Mouse (Mus musculus) neural tube, embryonic 13.5 days (tissue): Measurements from ENCODE around the gene BC030500. TPM values are rescaled to one million over a fixed set of nuclear protein-coding genes. Genes with fewer than 3 reads are reported as not detected.
A peak's percentile ranks its signal among the peaks of the same experiment; 100 is the strongest.

Experiments
- ATAC-seq: fragments of 200-750 bp; cut with Nextera tagmentation; 2 replicates; pipeline ENCODE4 v1.8.0; 2017; ENCODE audit warnings: low read depth, mild to moderate bottlenecking, moderate TSS enrichment, moderate library complexity
- H3K27ac ChIP-seq: fragments of 300-500 bp; sonication (generic); replicated peaks from 2 replicates; pipeline ENCODE4 v1.5.1; 2015; ENCODE audit warnings: moderate library complexity, mild to moderate bottlenecking, inconsistent platforms
- H3K27me3 ChIP-seq: fragments of 300-500 bp; sonication (generic); 2 replicates; pipeline ENCODE4 v1.6.1; 2015; ENCODE audit warnings: mild to moderate bottlenecking, inconsistent platforms
- H3K36me3 ChIP-seq: fragments of 300-500 bp; sonication (generic); 2 replicates; pipeline ENCODE4 v1.6.1; 2015; ENCODE audit warnings: mild to moderate bottlenecking, inconsistent platforms
- H3K4me1 ChIP-seq: fragments of 300-500 bp; sonication (generic); replicated peaks from 2 replicates; pipeline ENCODE4 v1.6.1; 2015; ENCODE audit warnings: inconsistent platforms
- H3K4me2 ChIP-seq: fragments of 300-500 bp; sonication (generic); 2 replicates; pipeline ENCODE4 v1.6.1; 2015; ENCODE audit warnings: inconsistent platforms, mild to moderate bottlenecking, moderate library complexity
- H3K4me3 ChIP-seq: fragments of 300-500 bp; sonication (generic); 2 replicates; pipeline ENCODE4 v1.5.1; 2015; ENCODE audit warnings: mild to moderate bottlenecking, inconsistent platforms
- H3K9ac ChIP-seq: fragments of 300-500 bp; sonication (generic); 2 replicates; pipeline ENCODE4 v1.6.1; 2015; ENCODE audit warnings: moderate library complexity, mild to moderate bottlenecking, inconsistent platforms
- H3K9me3 ChIP-seq: fragments of 300-500 bp; sonication (generic); 2 replicates; pipeline ENCODE4 v1.6.1; 2016; ENCODE audit warnings: inconsistent platforms
- whole genome bisulfite sequencing: fragments of 180-500 bp; shearing (Covaris S2); methylation state at CpG from one replicate; pipeline ENCODE4 v1.1.7; 2015; 5-methylcytosine and 5-hydroxymethylcytosine counted together
- polyA plus RNA-seq: library from polyadenylated mRNA; unstranded; fragments of >200 nt; fragmentation: Nextera tagmentation; extraction: Ambion mirVana; gene quantifications from 2 replicates; pipeline ENCODE4 v1.2.1, GENCODE M21; 2015

The BC030500 gene
- polyA plus RNA-seq: 7.6 and 10.7 TPM in 2 replicates

GRCm38 (mm10) chr8:58911677-58912076 lies at the start of gene BC030500:
Gene BC030500 (plus strand): TSS chr8:58911755.
- Histone ChIP-seq H3K4me3 (peak within 1 kb of the TSS; percentile 64), H3K9me3 (no peaks in the 10 kb centered on the region), H3K27me3 (peaks cover 8% of the 10 kb centered on the region), H3K9ac (peak within 1 kb of the TSS; percentile 77), H3K36me3 (no peaks in the 10 kb centered on the region), H3K4me2 (peak within 1 kb of the TSS; percentile 81), H3K27ac (peak within 1 kb of the TSS; percentile 73), H3K4me1 (peaks cover 17% of the 10 kb centered on the region)
- 6% methylated on average over 14 of the region's 14 CpGs for WGBS
- ATAC-seq: no peak

- ATAC-seq: no peak; the same call in 1 of the 2 replicates
- 8% methylated on average over 1 of the region's 1 CpGs for WGBS
Measured at GRCm38 (mm10) chr8:58886405-58886804, 25.1 kb upstream of the BC030500 start.

DNA sequence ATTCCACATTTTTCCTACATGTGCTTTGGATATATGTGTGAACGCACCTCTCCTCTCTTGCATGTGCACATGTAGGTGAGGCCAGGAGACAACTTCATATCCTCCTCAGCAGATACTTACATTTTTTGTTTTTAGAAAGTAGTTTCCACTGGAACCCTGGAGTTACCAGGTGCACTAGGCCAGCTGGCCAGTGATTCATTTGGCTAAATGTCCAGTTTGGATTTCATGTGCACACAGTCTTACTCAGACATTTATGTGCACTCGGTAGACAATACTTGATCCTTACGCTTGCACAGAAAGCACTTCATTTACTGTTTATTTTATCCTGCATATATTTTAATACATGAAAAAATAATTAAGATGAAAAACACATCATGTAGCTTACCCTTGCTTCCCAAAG lies 21.0 kb upstream of the BC030500 start:
- H3K36me3 ChIP-seq: no peaks in the 10 kb centered on the region
- no peak for ATAC-seq
- 93% methylated on average over 3 of the region's 3 CpGs for WGBS
- H3K27me3 ChIP-seq: no peaks in the 10 kb centered on the region
- no peak overlapping the region for H3K4me3 ChIP-seq
- H3K9me3 ChIP-seq: no peaks in the 10 kb centered on the region
- H3K9ac ChIP-seq: no peak overlapping the region
- H3K4me2 ChIP-seq: no peak overlapping the region
- H3K4me1 ChIP-seq: no peaks in the 10 kb centered on the region
- no peak overlapping the region for H3K27ac ChIP-seq

More at GRCm38 (mm10) chr8:58886405-58886804, 25.1 kb upstream of the BC030500 start:
- H3K9me3 ChIP-seq: no peaks in the 10 kb centered on the region
- H3K9ac ChIP-seq: no peak overlapping the region
- H3K27me3 ChIP-seq: no peaks in the 10 kb centered on the region
- no peaks in the 10 kb centered on the region for H3K36me3 ChIP-seq
- H3K4me1 ChIP-seq: no peaks in the 10 kb centered on the region
- no peak overlapping the region for H3K27ac ChIP-seq
- no peak overlapping the region for H3K4me2 ChIP-seq
- no peak overlapping the region for H3K4me3 ChIP-seq

- no peak for ATAC-seq
- no peak overlapping the region for H3K4me3 ChIP-seq
- no peaks in the 10 kb centered on the region for H3K9me3 ChIP-seq
- H3K27me3 ChIP-seq: no peaks in the 10 kb centered on the region
- H3K27ac ChIP-seq: no peak overlapping the region
- no peak overlapping the region for H3K4me2 ChIP-seq
- 75% methylated on average over 6 of the region's 6 CpGs for WGBS
- no peaks in the 10 kb centered on the region for H3K4me1 ChIP-seq
- no peaks in the 10 kb centered on the region for H3K36me3 ChIP-seq
- H3K9ac ChIP-seq: no peak overlapping the region
Measured at GRCm38 (mm10) chr8:58895960-58896359, 15.6 kb upstream of the BC030500 start.

DNA sequence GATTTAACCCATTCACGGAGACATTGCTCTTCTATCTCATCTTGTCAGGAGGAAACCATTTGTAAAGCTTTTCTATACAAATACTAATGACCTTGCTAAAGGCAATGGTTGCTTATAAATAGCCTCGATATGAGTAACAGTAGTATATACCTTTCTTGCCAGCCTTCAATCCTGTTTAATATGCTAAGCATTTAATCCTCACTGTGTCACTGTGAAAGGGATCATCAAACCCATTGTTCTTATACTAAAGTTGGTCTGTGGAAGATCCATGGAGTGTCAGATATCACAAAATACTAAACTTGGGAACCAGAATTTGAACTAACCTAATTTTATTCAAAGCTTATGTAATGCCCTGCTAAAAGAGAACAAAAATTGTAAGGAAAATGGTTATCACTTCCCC lies 7.1 kb upstream of the BC030500 start:
- no peak overlapping the region for H3K9ac ChIP-seq
- no peak overlapping the region for H3K27ac ChIP-seq
- no peaks in the 10 kb centered on the region for H3K27me3 ChIP-seq
- 40% methylated on average over 2 of the region's 2 CpGs for WGBS
- no peak overlapping the region for H3K4me3 ChIP-seq
- no peaks in the 10 kb centered on the region for H3K4me1 ChIP-seq
- H3K4me2 ChIP-seq: no peak overlapping the region
- H3K36me3 ChIP-seq: no peaks in the 10 kb centered on the region
- no peaks in the 10 kb centered on the region for H3K9me3 ChIP-seq
- no peak for ATAC-seq

DNA sequence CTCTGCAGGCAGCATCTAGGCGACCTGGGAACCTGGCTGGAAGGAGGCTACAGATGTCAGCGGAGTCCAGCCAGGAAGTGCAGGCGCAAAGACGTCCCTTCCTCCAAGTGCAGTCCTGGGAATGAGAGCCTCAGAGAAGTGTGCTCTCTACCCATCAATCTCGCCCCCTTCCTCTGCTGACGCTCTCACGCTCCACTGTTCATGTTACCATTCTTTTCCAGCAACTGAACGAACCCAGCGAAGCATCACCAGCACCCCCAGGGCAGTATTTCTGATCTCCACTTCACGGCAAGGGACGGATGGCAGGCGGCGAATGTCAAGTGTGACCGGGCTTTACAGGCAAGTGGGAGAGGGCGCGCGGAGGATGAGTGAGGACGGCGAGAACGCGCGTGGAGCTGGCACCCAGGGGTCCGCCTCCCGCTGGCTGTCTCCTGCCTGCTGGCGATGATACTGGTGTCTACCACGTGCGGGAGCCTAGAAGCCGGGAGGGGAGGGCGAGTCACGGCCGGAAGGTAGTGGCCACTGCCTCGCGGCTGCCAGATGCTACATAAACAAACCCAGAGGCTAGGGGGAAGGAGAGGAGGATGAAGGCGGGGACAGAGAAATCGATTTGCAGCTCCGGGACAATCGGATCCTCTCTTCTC lies 763 bp downstream of the BC030500 start, which contains the start of gene Galntl6:
Gene Galntl6 (minus strand): TSS at position 445 of the 644 bp plus-strand sequence.
- no peaks in the 10 kb centered on the region for H3K36me3 ChIP-seq
- H3K4me1 ChIP-seq: peaks cover 17% of the 10 kb centered on the region
- peak within 1 kb of the TSS; percentile 64 for H3K4me3 ChIP-seq
- H3K9ac ChIP-seq: peak within 1 kb of the TSS; percentile 77
- peaks cover 8% of the 10 kb centered on the region for H3K27me3 ChIP-seq
- WGBS: under 1% methylated on average over 37 of the region's 37 CpGs
- peak within 1 kb of the TSS; percentile 81 for H3K4me2 ChIP-seq
- no peaks in the 10 kb centered on the region for H3K9me3 ChIP-seq
- H3K27ac ChIP-seq: peak within 1 kb of the TSS; percentile 73
- ATAC-seq: peak; percentile 84

- peak; percentile 84 for ATAC-seq
- H3K27ac ChIP-seq: peak overlapping the region; percentile 73
- H3K4me1 ChIP-seq: peaks cover 17% of the 10 kb centered on the region
- H3K36me3 ChIP-seq: no peaks in the 10 kb centered on the region
- H3K9me3 ChIP-seq: no peaks in the 10 kb centered on the region
- H3K27me3 ChIP-seq: peaks cover 8% of the 10 kb centered on the region
- H3K9ac ChIP-seq: peak overlapping the region; percentile 77
- WGBS: 2% methylated on average over 30 of the region's 30 CpGs
- H3K4me3 ChIP-seq: peak overlapping the region; percentile 64
- H3K4me2 ChIP-seq: peak overlapping the region; percentile 81
Measured at GRCm38 (mm10) chr8:58912840-58913639, 1.5 kb downstream of the BC030500 start.

DNA sequence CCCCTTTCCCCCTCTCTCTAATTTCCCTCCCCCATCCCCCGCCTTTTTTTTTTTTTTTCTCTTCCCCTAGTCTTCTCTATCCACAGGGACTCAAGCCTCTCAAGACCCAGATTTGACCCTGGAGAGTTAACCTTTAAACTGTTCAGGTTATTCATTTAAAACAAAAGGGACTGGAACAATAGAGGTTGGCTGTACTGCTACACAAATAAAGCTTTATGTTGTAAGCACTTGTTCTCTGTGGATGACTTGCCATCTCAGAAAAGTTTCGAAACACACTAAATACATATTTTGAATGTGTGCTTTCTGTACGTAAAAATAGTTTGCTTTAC lies 2.0 kb downstream of the BC030500 start:
- peak overlapping the region; percentile 81 for H3K4me2 ChIP-seq
- peaks cover 17% of the 10 kb centered on the region for H3K4me1 ChIP-seq
- no peak overlapping the region for H3K27ac ChIP-seq
- no peak for ATAC-seq
- no peaks in the 10 kb centered on the region for H3K9me3 ChIP-seq
- peak overlapping the region; percentile 64 for H3K4me3 ChIP-seq
- peaks cover 8% of the 10 kb centered on the region for H3K27me3 ChIP-seq
- WGBS: 35% methylated on average over 3 of the region's 3 CpGs
- no peaks in the 10 kb centered on the region for H3K36me3 ChIP-seq
- peak overlapping the region; percentile 77 for H3K9ac ChIP-seq

DNA sequence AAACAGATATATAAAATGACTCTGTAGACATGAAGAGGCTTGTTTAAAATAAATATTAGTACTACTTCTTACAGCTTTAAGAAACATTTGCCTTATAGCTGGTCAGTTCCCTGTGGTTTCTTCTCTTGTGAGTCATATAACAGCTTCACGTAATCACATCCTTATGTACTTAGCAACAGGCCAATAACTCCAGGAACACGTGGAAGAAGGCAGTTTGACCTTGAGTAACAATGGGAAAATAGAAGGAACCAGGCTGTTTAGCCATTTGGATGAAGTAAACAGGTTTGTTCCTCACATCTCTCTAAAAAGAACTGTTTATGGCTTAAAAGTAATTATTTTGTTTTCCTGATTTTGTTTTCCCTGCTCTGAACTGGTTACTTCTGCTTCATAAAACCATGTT lies 3.6 kb downstream of the BC030500 start:
- Histone ChIP-seq H3K27me3 (peaks cover 8% of the 10 kb centered on the region), H3K9me3 (no peaks in the 10 kb centered on the region), H3K9ac (no peak overlapping the region), H3K36me3 (no peaks in the 10 kb centered on the region), H3K27ac (no peak overlapping the region), H3K4me3 (no peak overlapping the region), H3K4me2 (no peak overlapping the region), H3K4me1 (peaks cover 17% of the 10 kb centered on the region)
- no peak for ATAC-seq
- WGBS: 45% methylated on average over 2 of the region's 2 CpGs

- 76% methylated on average over 1 of the region's 1 CpGs for WGBS
- no peaks in the 10 kb centered on the region for H3K36me3 ChIP-seq
- no peaks in the 10 kb centered on the region for H3K4me1 ChIP-seq
- ATAC-seq: no peak
- no peak overlapping the region for H3K9ac ChIP-seq
- no peak overlapping the region for H3K4me2 ChIP-seq
- no peaks in the 10 kb centered on the region for H3K27me3 ChIP-seq
- no peaks in the 10 kb centered on the region for H3K9me3 ChIP-seq
- H3K27ac ChIP-seq: no peak overlapping the region
- no peak overlapping the region for H3K4me3 ChIP-seq
Measured at GRCm38 (mm10) chr8:58931066-58931465, 19.5 kb downstream of the BC030500 start.

- no peak overlapping the region for H3K9ac ChIP-seq
- ATAC-seq: no peak
- H3K27ac ChIP-seq: no peak overlapping the region
- WGBS: 93% methylated on average over 4 of the region's 4 CpGs
- H3K27me3 ChIP-seq: no peaks in the 10 kb centered on the region
- no peak overlapping the region for H3K4me3 ChIP-seq
- no peaks in the 10 kb centered on the region for H3K36me3 ChIP-seq
- H3K4me1 ChIP-seq: no peaks in the 10 kb centered on the region
- no peak overlapping the region for H3K4me2 ChIP-seq
- H3K9me3 ChIP-seq: no peaks in the 10 kb centered on the region
Measured at GRCm38 (mm10) chr8:58943773-58944172, 32.2 kb downstream of the BC030500 start.

DNA sequence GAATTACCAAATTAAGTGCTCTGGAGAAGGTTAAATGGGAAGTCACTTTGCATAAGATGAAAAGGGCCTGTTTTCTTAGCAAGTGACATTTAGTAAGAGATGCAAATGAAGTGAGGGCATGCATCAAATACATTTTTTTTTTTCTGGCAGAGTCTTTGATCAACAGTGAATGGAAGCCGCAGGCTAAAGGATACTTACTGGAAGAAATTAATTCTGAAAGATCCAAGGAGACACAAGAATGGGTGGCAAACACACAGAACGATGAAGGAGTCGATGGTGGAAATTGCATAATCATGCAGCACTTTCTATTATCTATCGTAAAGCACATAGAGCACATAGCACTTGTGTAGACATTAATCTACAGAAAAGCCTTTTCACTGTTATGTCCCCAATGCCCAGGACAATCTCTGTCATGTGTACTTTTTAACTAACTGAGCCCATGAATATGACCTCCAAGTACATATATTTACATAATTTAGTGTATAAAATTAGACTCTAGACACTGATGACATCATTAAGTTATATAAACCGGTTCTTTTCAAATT lies 45.7 kb downstream of the BC030500 start:
- whole genome bisulfite sequencing: 77% methylated on average over 5 of the region's 5 CpGs
- ATAC-seq: no peak

More for the DNA sequence above, 45.7 kb downstream of the BC030500 start:
- Histone ChIP-seq H3K36me3 (no peaks in the 10 kb centered on the region), H3K4me3 (no peak overlapping the region), H3K9me3 (no peaks in the 10 kb centered on the region), H3K27ac (no peak overlapping the region), H3K9ac (no peak overlapping the region), H3K4me2 (no peak overlapping the region), H3K4me1 (no peaks in the 10 kb centered on the region), H3K27me3 (no peaks in the 10 kb centered on the region)
